24 mouse cellular contexts compared by ENCODE assay signal in the genomic region with DNA sequence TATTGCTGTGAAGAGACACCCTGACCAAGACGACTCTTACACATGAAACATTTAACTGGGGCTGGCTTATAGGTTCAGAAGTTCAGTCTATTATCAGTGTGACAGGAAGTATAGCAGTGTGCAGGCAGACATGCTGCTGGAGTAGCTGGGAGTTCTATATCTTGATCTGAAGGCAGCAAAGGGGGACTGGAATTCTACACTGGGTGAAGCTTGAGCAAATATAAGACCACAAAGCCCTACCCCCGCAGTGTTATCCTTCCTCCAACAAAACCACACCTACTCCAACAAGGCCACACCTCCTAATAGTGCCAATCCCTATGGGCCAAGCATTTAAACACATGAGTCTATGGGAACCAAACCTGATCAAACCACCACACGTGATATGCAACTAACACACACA. TPM values are rescaled to one million over a fixed set of nuclear protein-coding genes. Genes with fewer than 3 reads are reported as not detected.
DNase-seq lines count a peak whose midpoint lies in the region; ATAC-seq and TF ChIP-seq lines count a peak whose summit lies in the region.
"Had no signal": no experiment of that assay in that cellular context is flagged by ENCODE, and none has a peak within 500 bp of the region (broad histone marks: within the 10 kb centered on the region; RNA-seq: fewer than 3 reads in every experiment).

No protein-coding gene starts in this region.

- 50% methylated on average over 3 of the region's 3 CpGs for WGBS in stomach, embryonic 15.5 days
- 40% methylated on average over 3 of the region's 3 CpGs for WGBS in stomach, postnatal 0 days

- H3K4me1 ChIP-seq in MEL (ENCODE audit: control insufficient read depth in 1 of 2, insufficient read depth in 2 of 2, low read length in 2 of 2): peaks cover 0 to 7% of the 10 kb centered on the region in 2 experiments; a peak in 1 of 4 replicates
- no peaks in the 10 kb centered on the region for H3K4me1 ChIP-seq in stomach, embryonic 15.5 days
- no peaks in the 10 kb centered on the region for H3K4me1 ChIP-seq in stomach, postnatal 0 days (replicated peaks; ENCODE audit: control insufficient read depth, insufficient read depth)
- H3K4me1 ChIP-seq: embryonic facial prominence, embryonic 12.5 days; forebrain, embryonic 13.5 days; forebrain, embryonic 15.5 days had no signal

- no peak for TF ChIP-seq CTCF in MEL (IDR thresholded peaks at IDR 0.05 in 2 of 3, conservative IDR thresholded peaks at IDR 0.05 in 1 of 3; ENCODE audit: control insufficient read depth in 1 of 3, insufficient read depth in 1 of 3, low read depth in 2 of 3, low read length in 3 of 3, poor library complexity in 1 of 3, severe bottlenecking in 1 of 3)
- no peak for TF ChIP-seq CTCF in stomach, postnatal 0 days (IDR thresholded peaks at IDR 0.05; ENCODE audit: low read depth)

- ATAC-seq in stomach, embryonic 15.5 days (ENCODE audit: insufficient read depth, low FRiP score, low read depth): peak; percentile 68
- ATAC-seq in stomach, postnatal 0 days (ENCODE audit: low FRiP score, low TSS enrichment): peak; percentile 48; the same call in 1 of the 2 replicates
- no peak for ATAC-seq in inflammation-experienced regulatory T-cells, adult 6 months
- ATAC-seq: CD4-positive, CD25-positive, alpha-beta regulatory T cell, adult 4 months; forebrain, embryonic 13.5 days; forebrain, embryonic 15.5 days; forebrain, postnatal 0 days had no signal

- no peak overlapping the region for H3K4me3 ChIP-seq in MEL (ENCODE audit: control insufficient read depth in 1 of 2, insufficient read depth in 1 of 2, low read depth in 2 of 2, low read length in 2 of 2)
- no peak overlapping the region for H3K4me3 ChIP-seq in stomach, embryonic 15.5 days (replicated peaks)
- H3K4me3 ChIP-seq in stomach, postnatal 0 days (ENCODE audit: low read depth, low read length): no peak overlapping the region
- H3K4me3 ChIP-seq: embryonic facial prominence, embryonic 10.5 days; embryonic facial prominence, embryonic 12.5 days; forebrain, embryonic 13.5 days; forebrain, embryonic 15.5 days had no signal

- TF ChIP-seq POLR2A in MEL (IDR thresholded peaks at IDR 0.05; ENCODE audit: control insufficient read depth in 1 of 2, insufficient read depth in 1 of 2, low read depth in 1 of 2, low read length in 2 of 2, poor library complexity in 1 of 2): no peak

- H3K9ac ChIP-seq in MEL (ENCODE audit: control insufficient read depth, low read depth, low read length, poor library complexity, severe bottlenecking): no peak overlapping the region
- no peak overlapping the region for H3K9ac ChIP-seq in stomach, embryonic 15.5 days
- H3K9ac ChIP-seq in stomach, postnatal 0 days (ENCODE audit: low read length): no peak overlapping the region
- H3K9ac ChIP-seq: embryonic facial prominence, embryonic 12.5 days; forebrain, embryonic 13.5 days; forebrain, embryonic 15.5 days; forebrain, postnatal 0 days had no signal

- DNase-seq in 416B (ENCODE audit: low read depth) (peak; percentile 10), MEL (ENCODE audit: low read depth, low spot score) (peak; percentile 54)
- no peak for DNase-seq in stomach, postnatal 0 days (ENCODE audit: low spot score)
- DNase-seq in cerebellum, adult 11-12 months: no peak
- DNase-seq in left cerebral cortex, adult 18-20 months (ENCODE audit: low spot score in 2 of 2): no peak
- DNase-seq: adrenal gland, adult 2 months; adrenal gland, postnatal 10 days; adrenal gland, postnatal 25 days; B cell, adult 2 months; cerebellum, adult 11 months; cerebellum, adult 2 months; cerebellum, adult 9-10 months; cerebellum, postnatal 10 days; cerebellum, postnatal 25 days; forebrain, postnatal 0 days had no signal

- H3K9me3 ChIP-seq in MEL (replicated peaks; ENCODE audit: insufficient read depth, low read length): no peaks in the 10 kb centered on the region
- no peaks in the 10 kb centered on the region for H3K9me3 ChIP-seq in stomach, embryonic 15.5 days
- H3K9me3 ChIP-seq in stomach, postnatal 0 days (ENCODE audit: control insufficient read depth, low read length): no peaks in the 10 kb centered on the region
- H3K9me3 ChIP-seq: embryonic facial prominence, embryonic 10.5 days; embryonic facial prominence, embryonic 12.5 days; forebrain, embryonic 13.5 days; forebrain, embryonic 15.5 days; G1E had no signal

- no peaks in the 10 kb centered on the region for H3K79me2 ChIP-seq in MEL (ENCODE audit: control insufficient read depth, insufficient read depth, low read length, poor library complexity)

- peaks cover 0 to 2% of the 10 kb centered on the region in 2 experiments; a peak in 1 of 4 replicates for H3K36me3 ChIP-seq in MEL (ENCODE audit: control insufficient read depth in 1 of 2, insufficient read depth in 2 of 2, low read length in 2 of 2)
- 0 out of 2 replicates have a peak, but pooled peaks cover 2% of the 10 kb centered on the region for H3K36me3 ChIP-seq in stomach, embryonic 15.5 days
- H3K36me3 ChIP-seq in stomach, postnatal 0 days (ENCODE audit: control insufficient read depth, insufficient read depth, low read length): peaks cover 6% of the 10 kb centered on the region; the same call in 1 of the 2 replicates

- H3K27ac ChIP-seq in MEL (ENCODE audit: control insufficient read depth, low read depth, low read length): no peak overlapping the region; the same call in 1 of the 2 replicates
- no peak overlapping the region for H3K27ac ChIP-seq in stomach, embryonic 15.5 days
- H3K27ac ChIP-seq in stomach, postnatal 0 days (replicated peaks): no peak overlapping the region
- H3K27ac ChIP-seq: embryonic facial prominence, embryonic 10.5 days; embryonic facial prominence, embryonic 12.5 days; forebrain, embryonic 13.5 days; forebrain, embryonic 15.5 days had no signal

- no peak for TF ChIP-seq RAD21 in MEL (IDR thresholded peaks at IDR 0.05; ENCODE audit: low read depth, low read length)

- no peak for TF ChIP-seq EP300 in MEL (IDR thresholded peaks at IDR 0.05; ENCODE audit: low read depth in 1 of 2, low read length in 2 of 2)
- no peak for TF ChIP-seq EP300 in stomach, postnatal 0 days (optimal IDR thresholded peaks at IDR 0.05)

- H3K4me2 ChIP-seq in stomach, embryonic 15.5 days: no peak overlapping the region
- H3K4me2 ChIP-seq in stomach, postnatal 0 days (replicated peaks; ENCODE audit: low read depth): no peak overlapping the region
- H3K4me2 ChIP-seq: embryonic facial prominence, embryonic 12.5 days; forebrain, embryonic 13.5 days; forebrain, embryonic 15.5 days had no signal

- H3K27me3 ChIP-seq in MEL (ENCODE audit: control insufficient read depth in 1 of 2, insufficient read depth in 2 of 2, low read length in 2 of 2): no peaks in the 10 kb centered on the region
- no peaks in the 10 kb centered on the region for H3K27me3 ChIP-seq in stomach, embryonic 15.5 days (replicated peaks)
- no peaks in the 10 kb centered on the region for H3K27me3 ChIP-seq in stomach, postnatal 0 days (ENCODE audit: control insufficient read depth, insufficient read depth, low read length)
- H3K27me3 ChIP-seq: CH12.LX; embryonic facial prominence, embryonic 12.5 days; forebrain, embryonic 13.5 days; forebrain, embryonic 15.5 days had no signal

TF ChIP-seq in MEL, 35 proteins besides CTCF, POLR2A, EP300 and RAD21:
- no peak for TF ChIP-seq NELFE (IDR thresholded peaks at IDR 0.05; ENCODE audit: low read depth, low read length)
- TF ChIP-seq GABPA (IDR thresholded peaks at IDR 0.05; ENCODE audit: low read depth, low read length): no peak
- no peak for TF ChIP-seq TCF12 (IDR thresholded peaks at IDR 0.05; ENCODE audit: low read depth, low read length)
- no peak for TF ChIP-seq MYC (IDR thresholded peaks at IDR 0.05; ENCODE audit: low read depth, low read length)
- TF ChIP-seq POLR2AphosphoS5 (IDR thresholded peaks at IDR 0.05; ENCODE audit: borderline replicate concordance, low read depth, low read length): no peak
- no peak for TF ChIP-seq UBTF (IDR thresholded peaks at IDR 0.05; ENCODE audit: borderline replicate concordance, insufficient read depth, low read depth, low read length)
- TF ChIP-seq CHD1 (IDR thresholded peaks at IDR 0.05; ENCODE audit: low read depth, low read length): no peak
- TF ChIP-seq USF1 (IDR thresholded peaks at IDR 0.05; ENCODE audit: low read depth, low read length): no peak
- TF ChIP-seq ZMIZ1 (IDR thresholded peaks at IDR 0.05; ENCODE audit: low read depth, low read length): no peak
- TF ChIP-seq ELF1 (IDR thresholded peaks at IDR 0.05; ENCODE audit: low read depth, low read length): no peak
- no peak for TF ChIP-seq ZKSCAN1 (IDR thresholded peaks at IDR 0.05; ENCODE audit: low read depth, low read length)
- no peak for TF ChIP-seq TAL1 (IDR thresholded peaks at IDR 0.05; ENCODE audit: low read length)
- no peak for TF ChIP-seq SMC3 (IDR thresholded peaks at IDR 0.05; ENCODE audit: low read depth, low read length)
- TF ChIP-seq KAT2A (conservative IDR thresholded peaks at IDR 0.05; ENCODE audit: low read depth, low read length): no peak
- TF ChIP-seq USF2 (IDR thresholded peaks at IDR 0.05; ENCODE audit: borderline replicate concordance in 1 of 2, insufficient read depth in 1 of 2, low read depth in 1 of 2, low read length in 2 of 2): no peak
- no peak for TF ChIP-seq ZC3H11A (IDR thresholded peaks at IDR 0.05; ENCODE audit: low read depth, low read length)
- TF ChIP-seq JUND (IDR thresholded peaks at IDR 0.05; ENCODE audit: low read depth, low read length): no peak

RNA-seq across cellular contexts. Expression of a gene that starts 26.7 kb away (rescaled TPM):
- total RNA-seq in MEL (2012; rRNA removed): 32.0 and 37.5 TPM in 2 replicates
- 10 to 100 TPM in 1 of 2 experiments, not detected in 1; 32.6 TPM for polyA plus RNA-seq in MEL (2012; ENCODE audit: insufficient read depth in 1 of 2, insufficient read length in 2 of 2, low read depth in 1 of 2, low replicate concordance in 2 of 2, missing spikeins in 1 of 2)
- polyA plus RNA-seq in stomach, embryonic 15.5 days (2015; fragmentation: Nextera tagmentation; extraction: Ambion mirVana): 46.1 and 49.9 TPM in 2 replicates
- 22.2 and 23.2 TPM in 2 replicates for polyA plus RNA-seq in stomach, postnatal 0 days (2015; fragmentation: Nextera tagmentation; extraction: Ambion mirVana)
- total RNA-seq in left cerebral cortex, adult 18-20 months (2021): 1 to 10 TPM; 5.9 to 6.4 TPM
- 10 to 100 TPM; 31.9 to 41.2 (median 36.2) TPM for polyA plus RNA-seq in inflammation-experienced regulatory T-cells, adult 6 months (2017; shearing (Covaris generic))

Comparison
In these comparisons a context has a peak if more than half of its experiments do, and no peak if none do; other contexts are left out.
1. DNase-seq: peak in 416B (single experiment) and MEL (single experiment); none in stomach, postnatal 0 days (single experiment), cerebellum, adult 11-12 months (single experiment) and left cerebral cortex, adult 18-20 months (0 of 2).